13 mouse cellular contexts compared by ENCODE assay signal in genomic region chr1:22293310-22293709, GRCm38 (mm10).
"Had no signal": no experiment of that assay in that cellular context is flagged by ENCODE, and none has a peak within 500 bp of the region (broad histone marks: within the 10 kb centered on the region; RNA-seq: fewer than 3 reads in every experiment).

No protein-coding gene starts in this region.

- DNase-seq: liver, postnatal 0 days; lung, adult 2 months; lung, postnatal 14 days; lung, postnatal 36 days; retina, postnatal 1 day; right cerebral cortex, adult 18-20 months; right cerebral cortex, postnatal 25 days; right cerebral cortex, postnatal 4 days; spleen, adult 18-20 months; thymus, adult 18-20 months; thymus, postnatal 14 days; thymus, postnatal 36 days had no signal

- ATAC-seq: liver, postnatal 0 days; lung, postnatal 0 days had no signal
